ENCODE assay signal across 8 mouse cellular contexts in the genomic region with DNA sequence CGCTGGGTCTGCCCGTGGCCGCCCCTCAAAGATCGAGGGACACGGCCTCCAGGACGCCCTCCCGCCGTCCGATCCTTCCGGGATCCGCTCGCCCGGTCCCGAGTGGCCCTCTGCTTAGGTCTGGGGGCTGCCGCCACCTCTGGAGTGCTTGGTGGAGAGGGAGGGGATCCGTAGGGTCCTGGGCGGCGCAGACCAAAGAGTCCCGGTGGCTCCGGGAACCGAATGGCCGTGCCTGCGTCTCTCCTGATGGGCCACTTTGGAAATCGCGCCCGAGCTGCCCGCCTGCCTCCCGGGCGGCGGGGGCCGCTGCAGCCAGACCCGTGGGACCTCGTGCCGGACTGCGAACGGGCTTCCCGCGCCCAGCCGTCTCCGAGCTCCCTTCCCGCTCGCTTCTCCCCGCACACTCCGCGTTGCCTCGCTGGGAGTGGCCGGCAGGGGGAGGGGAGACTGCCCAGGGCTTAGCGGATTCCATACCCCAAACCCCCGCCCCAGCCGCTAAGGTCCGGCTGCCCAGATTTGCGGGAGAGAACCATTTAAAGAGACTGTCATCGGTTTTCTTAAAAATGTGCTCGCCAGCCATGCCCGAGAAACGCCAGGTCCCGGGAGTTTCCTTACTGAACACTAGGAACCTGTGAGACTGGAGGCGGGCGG. TPM values are rescaled to one million over a fixed set of nuclear protein-coding genes. Genes with fewer than 3 reads are reported as not detected.
DNase-seq lines count a peak whose midpoint lies in the region; ATAC-seq and TF ChIP-seq lines count a peak whose summit lies in the region.

No protein-coding gene starts in this region.

- no peak for TF ChIP-seq CTCF in liver, postnatal 0 days (IDR thresholded peaks at IDR 0.05; ENCODE audit: low read depth)
- peak; percentile 48; the same call in 1 of the 2 replicates for TF ChIP-seq CTCF in stomach, postnatal 0 days (IDR thresholded peaks at IDR 0.05; ENCODE audit: low read depth)

- H3K36me3 ChIP-seq in heart, embryonic 11.5 days (ENCODE audit: control insufficient read depth, insufficient read depth, low read length) = no peaks in the 10 kb centered on the region
- H3K36me3 ChIP-seq in embryonic facial prominence, embryonic 14.5 days (ENCODE audit: control insufficient read depth, insufficient read depth, low read length) = no peaks in the 10 kb centered on the region
- H3K36me3 ChIP-seq in hindbrain, embryonic 16.5 days (ENCODE audit: control insufficient read depth, insufficient read depth, low read length) = no peaks in the 10 kb centered on the region
- H3K36me3 ChIP-seq in liver, postnatal 0 days (replicated peaks; ENCODE audit: insufficient read depth, low read length) = no peaks in the 10 kb centered on the region
- H3K36me3 ChIP-seq in stomach, postnatal 0 days (ENCODE audit: control insufficient read depth, insufficient read depth, low read length) = no peaks in the 10 kb centered on the region

- WGBS in heart, embryonic 11.5 days (ENCODE audit: insufficient replicate concordance) = 21% methylated on average over 51 of the region's 59 CpGs
- 26% methylated on average over 27 of the region's 59 CpGs for WGBS in embryonic facial prominence, embryonic 14.5 days
- 28% methylated on average over 37 of the region's 59 CpGs for WGBS in hindbrain, embryonic 16.5 days
- 29% methylated on average over 46 of the region's 59 CpGs for WGBS in liver, postnatal 0 days (ENCODE audit: insufficient replicate concordance)
- WGBS in stomach, postnatal 0 days = 17% methylated on average over 45 of the region's 59 CpGs

- peak overlapping the region; percentile 79 for H3K9ac ChIP-seq in heart, embryonic 11.5 days (ENCODE audit: low read depth, low read length)
- H3K9ac ChIP-seq in embryonic facial prominence, embryonic 14.5 days (ENCODE audit: low read depth, low read length) = peak overlapping the region; percentile 65
- peak overlapping the region; percentile 58 for H3K9ac ChIP-seq in hindbrain, embryonic 16.5 days (ENCODE audit: low read depth, low read length)
- H3K9ac ChIP-seq in liver, postnatal 0 days (replicated peaks) = 0 out of 2 replicates have a peak overlapping the region, but pooled peaks have one; percentile 30
- H3K9ac ChIP-seq in stomach, postnatal 0 days (ENCODE audit: low read length) = peak overlapping the region; percentile 55

- peak; percentile 42; the same call in 1 of the 2 replicates for ATAC-seq in heart, embryonic 11.5 days (replicated peaks; ENCODE audit: insufficient number of reproducible peaks, low FRiP score, low TSS enrichment)
- peak; percentile 9; the same call in 1 of the 2 replicates for ATAC-seq in embryonic facial prominence, embryonic 14.5 days (ENCODE audit: low read depth)
- peak; percentile 37; the same call in 1 of the 2 replicates for ATAC-seq in hindbrain, embryonic 16.5 days
- ATAC-seq in liver, postnatal 0 days = no peak
- ATAC-seq in stomach, postnatal 0 days (ENCODE audit: low FRiP score, low TSS enrichment) = peak; percentile 38; the same call in 1 of the 2 replicates

- H3K4me3 ChIP-seq in heart, embryonic 11.5 days (ENCODE audit: low read depth, low read length) = peak overlapping the region; percentile 69
- peak overlapping the region; percentile 51 for H3K4me3 ChIP-seq in embryonic facial prominence, embryonic 14.5 days (ENCODE audit: low read depth, low read length)
- peak overlapping the region; percentile 48 for H3K4me3 ChIP-seq in hindbrain, embryonic 16.5 days (ENCODE audit: low read length)
- peak overlapping the region; percentile 37 for H3K4me3 ChIP-seq in liver, postnatal 0 days (ENCODE audit: low read depth, low read length)
- peak overlapping the region; percentile 48 for H3K4me3 ChIP-seq in stomach, postnatal 0 days (ENCODE audit: low read depth, low read length)

- H3K27me3 ChIP-seq in heart, embryonic 11.5 days (ENCODE audit: control insufficient read depth, insufficient read depth, low read length) = peaks cover 38% of the 10 kb centered on the region
- peaks cover 48% of the 10 kb centered on the region for H3K27me3 ChIP-seq in embryonic facial prominence, embryonic 14.5 days (replicated peaks; ENCODE audit: control insufficient read depth, insufficient read depth, low read length)
- peaks cover 37% of the 10 kb centered on the region for H3K27me3 ChIP-seq in hindbrain, embryonic 16.5 days (replicated peaks; ENCODE audit: control insufficient read depth, insufficient read depth, low read length)
- peaks cover 57% of the 10 kb centered on the region for H3K27me3 ChIP-seq in liver, postnatal 0 days (ENCODE audit: insufficient read depth, low read length)
- no peaks in the 10 kb centered on the region for H3K27me3 ChIP-seq in stomach, postnatal 0 days (ENCODE audit: control insufficient read depth, insufficient read depth, low read length)

- peak overlapping the region; percentile 65 for H3K4me2 ChIP-seq in heart, embryonic 11.5 days
- H3K4me2 ChIP-seq in embryonic facial prominence, embryonic 14.5 days (ENCODE audit: low read depth, low read length) = peak overlapping the region; percentile 69
- H3K4me2 ChIP-seq in hindbrain, embryonic 16.5 days (ENCODE audit: low read length) = peak overlapping the region; percentile 73
- H3K4me2 ChIP-seq in liver, postnatal 0 days (ENCODE audit: low read depth, low read length) = peak overlapping the region; percentile 69
- peak overlapping the region; percentile 73 for H3K4me2 ChIP-seq in stomach, postnatal 0 days (replicated peaks; ENCODE audit: low read depth)

- no peak for DNase-seq in heart, adult 9 months (ENCODE audit: low spot score in 2 of 2)
- peak; percentile 30 for DNase-seq in ZHBTc4 (ENCODE audit: low read depth, low spot score)
- no peak for DNase-seq in embryonic facial prominence, embryonic 14.5 days (ENCODE audit: low spot score)
- peak; percentile 14 for DNase-seq in liver, postnatal 0 days
- peak; percentile 34 for DNase-seq in stomach, postnatal 0 days (ENCODE audit: low spot score)
- DNase-seq in urinary bladder, postnatal 14 days (ENCODE audit: low spot score) = no peak

- H3K4me1 ChIP-seq in heart, embryonic 11.5 days (ENCODE audit: control insufficient read depth, insufficient read depth, low read length) = peaks cover 18% of the 10 kb centered on the region; the same call in 1 of the 2 replicates
- H3K4me1 ChIP-seq in embryonic facial prominence, embryonic 14.5 days (ENCODE audit: control insufficient read depth, insufficient read depth, low read length) = no peaks in the 10 kb centered on the region
- no peaks in the 10 kb centered on the region for H3K4me1 ChIP-seq in hindbrain, embryonic 16.5 days (ENCODE audit: control insufficient read depth, insufficient read depth, low read depth, low read length)
- H3K4me1 ChIP-seq in liver, postnatal 0 days (ENCODE audit: insufficient read depth) = no peaks in the 10 kb centered on the region
- H3K4me1 ChIP-seq in stomach, postnatal 0 days (replicated peaks; ENCODE audit: control insufficient read depth, insufficient read depth) = no peaks in the 10 kb centered on the region

- H3K9me3 ChIP-seq in heart, embryonic 11.5 days (replicated peaks; ENCODE audit: control insufficient read depth, low read length) = no peaks in the 10 kb centered on the region; the same call in 1 of the 2 replicates
- H3K9me3 ChIP-seq in embryonic facial prominence, embryonic 14.5 days (ENCODE audit: control insufficient read depth, low read length) = no peaks in the 10 kb centered on the region
- H3K9me3 ChIP-seq in hindbrain, embryonic 16.5 days (ENCODE audit: control insufficient read depth, low read length) = no peaks in the 10 kb centered on the region
- no peaks in the 10 kb centered on the region for H3K9me3 ChIP-seq in liver, postnatal 0 days (ENCODE audit: low read length)
- H3K9me3 ChIP-seq in stomach, postnatal 0 days (ENCODE audit: control insufficient read depth, low read length) = no peaks in the 10 kb centered on the region

- H3K27ac ChIP-seq in heart, embryonic 11.5 days (ENCODE audit: low read depth, low read length) = peak overlapping the region; percentile 66; the same call in 1 of the 2 replicates
- H3K27ac ChIP-seq in embryonic facial prominence, embryonic 14.5 days (replicated peaks; ENCODE audit: low read depth, low read length) = no peak overlapping the region
- no peak overlapping the region for H3K27ac ChIP-seq in hindbrain, embryonic 16.5 days (ENCODE audit: low read depth, low read length)
- no peak overlapping the region for H3K27ac ChIP-seq in liver, postnatal 0 days (ENCODE audit: low read depth)
- no peak overlapping the region for H3K27ac ChIP-seq in stomach, postnatal 0 days (replicated peaks)

- no peak for TF ChIP-seq EP300 in liver, postnatal 0 days (IDR thresholded peaks at IDR 0.05; ENCODE audit: low read depth)
- no peak for TF ChIP-seq EP300 in stomach, postnatal 0 days (optimal IDR thresholded peaks at IDR 0.05)

RNA-seq across cellular contexts. Expression of a gene that starts 0.8 kb away (rescaled TPM):
- polyA plus RNA-seq in heart, embryonic 11.5 days (2014; fragmentation: Nextera tagmentation; extraction: Ambion mirVana) = 17.2 and 20.3 TPM in 2 replicates
- 9.9 and 11.5 TPM in 2 replicates for polyA plus RNA-seq in embryonic facial prominence, embryonic 14.5 days (2014; fragmentation: Nextera tagmentation; extraction: Ambion mirVana)
- polyA plus RNA-seq in hindbrain, embryonic 16.5 days (2015; fragmentation: Nextera tagmentation; extraction: Ambion mirVana) = 7.6 and 8.2 TPM in 2 replicates
- 1.1 and 1.3 TPM in 2 replicates for polyA plus RNA-seq in liver, postnatal 0 days (2015; fragmentation: Nextera tagmentation; extraction: Ambion mirVana)
- polyA plus RNA-seq in stomach, postnatal 0 days (2015; fragmentation: Nextera tagmentation; extraction: Ambion mirVana) = 2.2 TPM in 2 replicates

RNA-seq across cellular contexts. Expression of a gene that starts 55.6 kb away (rescaled TPM):
- 0.20 TPM in 1 of 2 replicates, not detected in the other for polyA plus RNA-seq in heart, embryonic 11.5 days (2014; fragmentation: Nextera tagmentation; extraction: Ambion mirVana)
- polyA plus RNA-seq in embryonic facial prominence, embryonic 14.5 days (2014; fragmentation: Nextera tagmentation; extraction: Ambion mirVana) = 0.22 TPM in 1 of 2 replicates, not detected in the other
- 0.11 TPM in 1 of 2 replicates, not detected in the other for polyA plus RNA-seq in hindbrain, embryonic 16.5 days (2015; fragmentation: Nextera tagmentation; extraction: Ambion mirVana)
- polyA plus RNA-seq in liver, postnatal 0 days (2015; fragmentation: Nextera tagmentation; extraction: Ambion mirVana) = 0.07 and 0.12 TPM in 2 replicates
- not detected in 2 replicates for polyA plus RNA-seq in stomach, postnatal 0 days (2015; fragmentation: Nextera tagmentation; extraction: Ambion mirVana)

RNA-seq across cellular contexts. Expression of a gene that starts 55.8 kb away (rescaled TPM):
- 0.19 and 0.20 TPM in 2 replicates for polyA plus RNA-seq in heart, embryonic 11.5 days (2014; fragmentation: Nextera tagmentation; extraction: Ambion mirVana)
- 0.12 and 0.18 TPM in 2 replicates for polyA plus RNA-seq in embryonic facial prominence, embryonic 14.5 days (2014; fragmentation: Nextera tagmentation; extraction: Ambion mirVana)
- 0.25 TPM in 1 of 2 replicates, not detected in the other for polyA plus RNA-seq in hindbrain, embryonic 16.5 days (2015; fragmentation: Nextera tagmentation; extraction: Ambion mirVana)
- 0.14 and 0.16 TPM in 2 replicates for polyA plus RNA-seq in liver, postnatal 0 days (2015; fragmentation: Nextera tagmentation; extraction: Ambion mirVana)
- polyA plus RNA-seq in stomach, postnatal 0 days (2015; fragmentation: Nextera tagmentation; extraction: Ambion mirVana) = not detected in 2 replicates

Comparison
In these comparisons a context has a peak if more than half of its experiments do, and no peak if none do; other contexts are left out.
1. DNase-seq: peak in ZHBTc4 (single experiment), liver, postnatal 0 days (single experiment) and stomach, postnatal 0 days (single experiment); none in heart, adult 9 months (0 of 2), embryonic facial prominence, embryonic 14.5 days (single experiment) and urinary bladder, postnatal 14 days (single experiment).
2. Peak in every context shown above with its lines, with median percentiles within 50 percentile points of each other: H3K4me2 ChIP-seq, H3K4me3 ChIP-seq and H3K9ac ChIP-seq.